Mouse (Mus musculus) limb, embryonic 15.5 days (tissue): ENCODE results near the gene Acsl1. TPM values are rescaled to one million over a fixed set of nuclear protein-coding genes. Genes with fewer than 3 reads are reported as not detected.
A peak's percentile ranks its signal among the peaks of the same experiment; 100 is the strongest.

ENCODE experiments used
- ATAC-seq: fragments of 200-750 bp; cut with Nextera tagmentation; 2 replicates; pipeline ENCODE4 v1.8.0; 2017; ENCODE audit warnings: low read depth, moderate TSS enrichment; ENCODE audit not compliant: insufficient number of reproducible peaks, low FRiP score, low TSS enrichment
- H3K27ac ChIP-seq: fragments of 300-500 bp; sonication (generic); 2 replicates; pipeline ENCODE4 v1.5.1; 2015; ENCODE audit warnings: moderate library complexity, mild to moderate bottlenecking, inconsistent platforms
- H3K27me3 ChIP-seq: fragments of 300-500 bp; sonication (generic); 2 replicates; pipeline ENCODE4 v1.6.1; 2015; ENCODE audit warnings: inconsistent platforms
- H3K36me3 ChIP-seq: fragments of 300-500 bp; sonication (generic); 2 replicates; pipeline ENCODE4 v1.6.1; 2015; ENCODE audit warnings: inconsistent platforms
- H3K4me1 ChIP-seq: fragments of 300-500 bp; sonication (generic); 2 replicates; pipeline ENCODE4 v1.6.1; 2015; ENCODE audit warnings: inconsistent platforms
- H3K4me2 ChIP-seq: fragments of 300-500 bp; sonication (generic); 2 replicates; pipeline ENCODE4 v1.6.1; 2015; ENCODE audit warnings: mild to moderate bottlenecking, inconsistent platforms
- H3K4me3 ChIP-seq: fragments of 300-500 bp; sonication (generic); 2 replicates; pipeline ENCODE4 v1.5.1; 2015; ENCODE audit warnings: mild to moderate bottlenecking, inconsistent platforms
- H3K9ac ChIP-seq: fragments of 300-500 bp; sonication (generic); 2 replicates; pipeline ENCODE4 v1.6.1; 2015; ENCODE audit warnings: inconsistent platforms
- H3K9me3 ChIP-seq: fragments of 300-500 bp; sonication (generic); 2 replicates; pipeline ENCODE4 v1.6.1; 2016; ENCODE audit warnings: inconsistent platforms
- WGBS: fragments of 180-500 bp; shearing (Covaris S2); methylation state at CpG from one replicate; pipeline ENCODE4 v1.1.7; 2015; 5-methylcytosine and 5-hydroxymethylcytosine counted together
- polyA plus RNA-seq: library from polyadenylated mRNA; unstranded; fragments of >200 nt; fragmentation: Nextera tagmentation; extraction: Ambion mirVana; gene quantifications from 2 replicates; pipeline ENCODE4 v1.2.1, GENCODE M21; 2015

Acsl1 gene
- polyA plus RNA-seq, 1 experiment from 2014 or later = 50.3 TPM

DNA sequence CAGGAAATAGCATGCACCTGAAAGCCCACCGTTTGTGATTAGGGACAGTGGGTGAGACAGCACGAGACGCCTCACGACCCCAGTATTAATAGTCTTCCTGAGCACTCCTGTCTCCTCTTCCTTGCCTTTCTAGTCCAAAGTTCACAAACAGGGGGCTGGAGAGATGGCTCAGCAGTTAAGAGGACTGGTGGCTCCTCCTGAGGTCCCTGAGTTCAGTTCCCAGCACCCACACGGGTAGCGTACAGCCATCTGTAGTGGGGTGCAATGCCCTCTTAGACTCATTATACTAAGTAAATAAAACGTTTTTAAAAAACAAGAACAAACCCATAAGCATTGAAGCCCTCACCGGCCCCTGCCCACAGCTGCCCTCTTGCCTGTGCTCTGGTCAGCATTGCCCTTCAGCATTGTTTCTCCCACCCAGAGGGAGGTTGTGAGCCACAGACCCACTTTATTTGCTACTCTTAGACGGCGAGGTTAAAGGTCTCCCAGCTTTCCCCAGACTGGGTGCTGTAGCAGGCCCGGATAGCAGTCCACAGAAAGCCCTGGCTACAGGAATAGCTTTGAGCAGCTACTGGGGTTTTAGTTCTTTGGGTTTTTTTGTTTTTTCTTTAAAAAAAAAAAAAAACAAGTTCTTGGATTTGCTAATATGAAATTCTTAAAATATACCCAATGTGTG is 22.8 kb downstream of the Acsl1 start:
- H3K4me1 ChIP-seq = peaks cover 6% of the 10 kb centered on the region; the same call in 1 of the 2 replicates
- no peak overlapping the region for H3K4me3 ChIP-seq
- H3K27me3 ChIP-seq = no peaks in the 10 kb centered on the region
- no peak overlapping the region for H3K27ac ChIP-seq
- no peak for ATAC-seq
- H3K4me2 ChIP-seq = no peak overlapping the region
- H3K9ac ChIP-seq = no peak overlapping the region
- H3K9me3 ChIP-seq = no peaks in the 10 kb centered on the region
- 85% methylated on average over 11 of the region's 11 CpGs for WGBS
- no peaks in the 10 kb centered on the region for H3K36me3 ChIP-seq

DNA sequence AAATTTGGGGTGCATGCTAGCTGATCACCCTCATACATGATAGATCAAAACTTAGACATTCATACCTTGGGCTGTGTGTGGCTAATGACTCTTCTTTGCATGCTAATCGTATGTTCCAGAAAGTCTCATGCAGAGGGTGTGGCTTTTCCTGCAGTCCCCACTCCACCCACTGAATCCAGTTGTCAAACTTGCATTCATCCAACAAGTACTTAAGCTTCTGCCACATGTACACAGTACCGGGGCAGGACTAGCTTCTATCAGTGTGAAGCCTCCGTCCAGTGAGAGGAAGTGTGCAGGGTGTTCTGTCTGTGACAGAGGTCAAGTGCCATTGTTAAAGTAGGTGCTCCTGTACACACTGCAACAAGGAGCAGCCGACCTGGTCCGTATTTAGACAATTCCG is 26.0 kb downstream of the Acsl1 start:
- H3K9me3 ChIP-seq = no peaks in the 10 kb centered on the region
- H3K4me1 ChIP-seq = 0 out of 2 replicates have a peak, but pooled peaks cover 3% of the 10 kb centered on the region
- H3K36me3 ChIP-seq = no peaks in the 10 kb centered on the region
- no peak overlapping the region for H3K4me3 ChIP-seq
- H3K27me3 ChIP-seq = no peaks in the 10 kb centered on the region
- H3K9ac ChIP-seq = no peak overlapping the region
- H3K27ac ChIP-seq = no peak overlapping the region
- no peak for ATAC-seq
- WGBS = 78% methylated on average over 6 of the region's 6 CpGs
- H3K4me2 ChIP-seq = no peak overlapping the region

DNA sequence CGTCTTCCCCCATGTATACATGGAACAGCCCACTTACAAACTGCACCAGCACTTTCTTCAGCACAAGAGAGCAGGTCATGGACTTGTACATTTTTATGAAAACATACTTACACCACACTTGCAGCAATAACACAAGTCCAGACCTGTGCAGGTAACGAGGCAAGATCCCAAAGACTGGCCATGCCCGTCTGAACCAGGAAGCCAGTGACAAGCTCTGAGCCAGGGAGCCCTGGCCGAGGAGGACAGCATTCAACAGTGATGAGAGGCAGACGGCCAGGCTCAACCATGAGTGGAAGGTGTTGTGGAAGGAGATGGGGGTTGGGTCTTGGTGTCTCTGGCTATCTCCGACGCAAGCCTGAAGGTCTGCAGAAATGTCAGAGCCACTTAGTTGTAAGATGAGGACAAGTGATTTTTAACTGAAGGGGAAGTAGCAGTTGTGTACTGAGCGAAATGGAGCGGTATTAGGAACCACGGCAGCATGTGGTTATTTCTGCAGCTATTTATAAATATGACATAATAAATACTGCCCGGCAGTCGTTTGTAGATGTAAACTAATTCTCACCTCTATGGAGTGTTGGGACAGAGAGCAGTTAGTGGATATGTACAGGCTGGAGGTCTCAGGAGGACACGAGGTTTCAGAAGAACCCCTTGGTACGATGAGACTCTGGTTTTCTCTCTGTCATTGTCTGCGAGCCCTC is 26.6 kb downstream of the Acsl1 start:
- H3K36me3 ChIP-seq = no peaks in the 10 kb centered on the region
- no peaks in the 10 kb centered on the region for H3K9me3 ChIP-seq
- no peak overlapping the region for H3K4me2 ChIP-seq
- WGBS = 64% methylated on average over 15 of the region's 15 CpGs
- no peak for ATAC-seq
- 0 out of 2 replicates have a peak, but pooled peaks cover 3% of the 10 kb centered on the region for H3K4me1 ChIP-seq
- no peaks in the 10 kb centered on the region for H3K27me3 ChIP-seq
- H3K9ac ChIP-seq = no peak overlapping the region
- H3K27ac ChIP-seq = no peak overlapping the region
- H3K4me3 ChIP-seq = no peak overlapping the region

DNA sequence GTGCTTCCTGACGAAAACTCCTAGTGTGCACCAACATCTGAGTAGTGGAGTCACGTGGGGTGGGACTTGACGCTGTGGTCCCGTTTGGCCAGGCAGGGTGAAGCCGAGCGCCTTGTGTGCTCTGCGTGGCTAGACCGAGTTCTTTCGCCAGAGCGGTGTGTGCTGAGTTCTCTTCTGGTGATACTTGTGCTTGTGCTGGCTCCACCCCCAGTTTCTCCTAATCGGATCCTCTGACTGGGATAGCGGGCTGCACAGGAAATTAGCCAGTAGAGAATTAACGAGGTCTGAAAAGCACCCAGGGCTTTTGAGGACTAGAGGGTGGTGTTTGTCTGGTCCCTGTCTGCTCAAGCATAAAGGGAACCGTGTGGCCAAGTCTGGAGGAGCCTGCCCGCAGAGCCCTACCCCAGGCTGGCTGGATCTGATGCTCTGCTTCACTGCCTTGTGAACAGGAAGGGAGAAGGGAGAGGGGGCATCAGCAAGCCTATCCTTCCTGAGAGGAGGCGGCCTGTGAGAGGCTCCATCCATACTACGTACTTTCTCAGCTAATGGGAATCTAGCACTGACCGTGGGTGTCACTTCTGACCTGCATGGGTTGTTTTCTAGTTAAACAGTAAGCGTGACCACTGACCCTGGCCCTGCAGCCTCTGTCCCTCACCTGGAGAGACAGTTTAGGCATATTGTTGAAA is 28.7 kb downstream of the Acsl1 start:
- no peak for ATAC-seq
- H3K27me3 ChIP-seq = no peaks in the 10 kb centered on the region
- no peaks in the 10 kb centered on the region for H3K9me3 ChIP-seq
- no peak overlapping the region for H3K4me3 ChIP-seq
- H3K36me3 ChIP-seq = no peaks in the 10 kb centered on the region
- H3K9ac ChIP-seq = no peak overlapping the region
- H3K4me2 ChIP-seq = no peak overlapping the region
- peaks cover 8% of the 10 kb centered on the region; the same call in 1 of the 2 replicates for H3K4me1 ChIP-seq
- H3K27ac ChIP-seq = no peak overlapping the region
- WGBS = 41% methylated on average over 19 of the region's 19 CpGs

DNA sequence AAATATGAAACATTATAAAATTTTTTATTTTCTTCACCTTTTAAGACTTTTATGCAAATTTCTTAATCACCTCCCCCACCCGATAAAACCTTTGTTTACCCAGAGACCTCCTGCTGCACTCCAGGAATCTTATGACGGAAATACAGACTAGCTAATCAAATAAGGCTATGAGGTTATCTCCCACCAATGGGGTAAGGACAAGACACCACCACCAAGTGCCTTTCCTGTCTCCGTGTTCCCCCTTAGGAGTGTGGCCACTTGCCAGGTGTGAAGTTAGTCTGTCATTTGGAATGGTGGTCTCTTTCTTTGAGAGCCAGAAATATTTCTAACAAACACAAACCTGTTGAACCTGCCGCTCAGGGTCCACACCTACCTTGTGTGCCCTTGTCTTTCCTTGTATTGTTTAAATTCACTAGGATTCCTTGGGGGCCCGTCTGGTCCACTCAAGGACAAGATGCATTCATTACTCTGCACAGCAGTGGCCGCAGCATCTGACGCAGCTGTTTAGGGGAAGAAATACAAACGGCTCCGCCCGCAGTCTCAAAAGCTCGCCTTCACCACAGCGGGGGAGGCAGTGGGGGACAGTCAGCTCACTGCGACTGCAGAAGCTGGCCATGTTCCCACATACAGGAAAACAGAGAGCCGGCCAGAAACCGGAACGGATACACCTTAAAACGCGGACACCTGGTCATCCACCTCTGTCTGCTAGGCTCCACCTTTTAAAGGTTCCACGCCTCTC is 31.7 kb downstream of the Acsl1 start:
- peak overlapping the region; percentile 27 for H3K4me3 ChIP-seq
- H3K9ac ChIP-seq = no peak overlapping the region
- H3K4me1 ChIP-seq = peaks cover 8% of the 10 kb centered on the region; the same call in 1 of the 2 replicates
- no peaks in the 10 kb centered on the region for H3K9me3 ChIP-seq
- H3K27me3 ChIP-seq = no peaks in the 10 kb centered on the region
- 26% methylated on average over 19 of the region's 19 CpGs for WGBS
- H3K36me3 ChIP-seq = 0 out of 2 replicates have a peak, but pooled peaks cover 3% of the 10 kb centered on the region
- ATAC-seq = no peak
- H3K4me2 ChIP-seq = peak overlapping the region; percentile 38
- no peak overlapping the region for H3K27ac ChIP-seq

DNA sequence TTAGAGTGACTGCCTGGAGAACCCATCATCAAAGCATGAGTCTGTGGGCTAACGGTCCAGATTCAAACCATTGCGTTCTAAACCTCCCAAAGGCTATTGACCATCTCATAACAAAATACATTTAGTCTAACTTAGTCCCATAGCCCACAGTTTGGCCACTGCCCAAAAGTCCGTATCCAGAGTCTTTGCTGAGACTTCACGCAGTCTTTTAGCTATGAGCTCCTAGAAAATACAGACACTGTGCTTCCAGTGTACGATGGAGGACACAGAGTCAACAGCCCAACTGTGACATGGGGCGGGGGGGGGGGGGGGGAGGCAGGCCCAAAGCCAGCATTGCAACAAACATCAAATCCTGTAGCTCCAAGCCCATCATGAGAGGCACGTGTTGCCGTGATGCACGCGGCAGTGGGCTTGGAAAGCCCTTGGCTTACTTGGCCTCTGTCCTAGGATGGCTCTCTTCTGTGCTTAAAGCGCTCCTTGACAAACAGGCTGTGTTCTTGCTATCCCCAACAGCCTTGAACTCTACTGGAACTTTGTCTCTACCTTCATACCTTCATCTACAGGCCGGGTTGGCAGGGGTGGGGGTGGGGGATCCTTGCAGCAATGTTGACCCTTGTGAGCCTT is 32.3 kb downstream of the Acsl1 start:
- Histone ChIP-seq H3K9ac (no peak overlapping the region), H3K27ac (no peak overlapping the region), H3K4me1 (peaks cover 8% of the 10 kb centered on the region; the same call in 1 of the 2 replicates), H3K27me3 (no peaks in the 10 kb centered on the region), H3K4me2 (peak overlapping the region; percentile 38), H3K36me3 (0 out of 2 replicates have a peak, but pooled peaks cover 3% of the 10 kb centered on the region), H3K9me3 (no peaks in the 10 kb centered on the region), H3K4me3 (peak overlapping the region; percentile 27)
- WGBS = 78% methylated on average over 11 of the region's 12 CpGs
- ATAC-seq = no peak

DNA sequence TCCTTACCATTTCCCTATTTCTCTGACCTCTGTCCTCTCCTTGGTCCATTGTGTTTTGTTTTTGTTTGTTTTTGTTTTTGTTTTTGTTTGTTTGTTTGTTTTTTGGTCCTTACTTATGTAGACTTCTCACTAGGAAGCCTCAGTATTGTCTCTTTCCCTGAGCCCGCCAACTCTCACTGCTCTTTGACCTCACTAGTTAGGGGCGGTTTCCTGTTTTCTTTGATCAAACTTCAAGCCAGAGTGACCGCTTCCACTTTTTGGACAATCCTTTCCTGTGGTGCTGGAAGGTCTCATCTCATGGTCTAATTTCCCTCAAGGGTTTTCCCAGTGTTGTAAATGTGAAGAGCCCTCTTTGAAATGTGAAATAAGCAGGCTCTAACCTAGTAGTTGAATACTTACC is 33.4 kb downstream of the Acsl1 start:
- no peak overlapping the region for H3K9ac ChIP-seq
- H3K4me1 ChIP-seq = peaks cover 12% of the 10 kb centered on the region; the same call in 1 of the 2 replicates
- WGBS = 74% methylated on average over 3 of the region's 3 CpGs
- H3K36me3 ChIP-seq = 0 out of 2 replicates have a peak, but pooled peaks cover 3% of the 10 kb centered on the region
- ATAC-seq = no peak
- H3K27me3 ChIP-seq = no peaks in the 10 kb centered on the region
- no peak overlapping the region for H3K4me3 ChIP-seq
- H3K4me2 ChIP-seq = no peak overlapping the region
- H3K27ac ChIP-seq = no peak overlapping the region
- no peaks in the 10 kb centered on the region for H3K9me3 ChIP-seq

DNA sequence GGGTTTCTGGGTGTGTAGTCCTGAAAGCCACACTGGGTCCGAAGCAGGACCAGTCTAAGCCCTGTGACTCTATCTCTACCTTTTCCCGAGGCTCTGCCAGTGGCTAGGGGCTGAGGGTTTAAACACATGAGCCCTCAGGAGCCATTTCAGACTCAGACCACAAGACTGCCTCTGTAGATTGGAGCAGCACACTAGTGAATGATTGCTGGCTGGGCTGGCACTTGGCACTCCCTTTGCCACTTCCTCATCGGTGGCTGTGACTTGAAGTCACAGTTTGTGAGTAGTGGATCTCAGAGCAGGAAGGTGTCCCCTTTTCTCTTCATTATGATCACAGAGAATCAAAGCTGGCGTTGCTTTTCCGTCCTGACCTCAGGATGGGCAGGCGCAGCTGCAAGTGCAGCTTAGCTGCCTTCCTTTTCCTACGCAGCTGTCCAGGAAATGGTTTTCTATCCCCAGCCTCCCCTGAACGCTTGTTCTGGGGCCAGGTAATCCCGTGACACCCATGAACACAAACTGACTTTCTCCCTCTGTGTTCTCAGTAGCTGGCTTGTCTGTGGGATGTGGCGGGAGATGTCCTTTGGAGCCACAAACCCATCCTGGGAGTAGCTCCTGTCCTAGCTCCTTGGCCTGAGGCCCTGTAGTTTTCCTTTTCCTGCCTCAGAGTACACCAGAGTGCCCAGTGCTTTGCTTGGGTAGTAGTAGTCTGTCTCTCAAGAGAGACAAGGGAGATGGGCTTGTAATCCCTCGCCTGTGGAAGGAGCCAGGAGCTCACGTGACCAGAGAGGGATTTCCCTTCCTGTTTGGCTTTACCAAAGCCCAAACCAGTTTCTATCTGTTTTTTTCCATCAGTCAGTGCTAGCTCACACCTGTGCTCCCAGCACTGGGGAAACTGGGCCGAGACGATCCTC is 37.9 kb downstream of the Acsl1 start:
- H3K27ac ChIP-seq = 0 out of 2 replicates have a peak overlapping the region, but pooled peaks have one; percentile 33
- no peak for ATAC-seq
- H3K9ac ChIP-seq = no peak overlapping the region
- no peaks in the 10 kb centered on the region for H3K9me3 ChIP-seq
- peaks cover 4% of the 10 kb centered on the region; the same call in 1 of the 2 replicates for H3K4me1 ChIP-seq
- H3K27me3 ChIP-seq = no peaks in the 10 kb centered on the region
- H3K36me3 ChIP-seq = peaks cover 6% of the 10 kb centered on the region; the same call in 1 of the 2 replicates
- H3K4me2 ChIP-seq = no peak overlapping the region
- no peak overlapping the region for H3K4me3 ChIP-seq
- WGBS = 63% methylated on average over 14 of the region's 14 CpGs

DNA sequence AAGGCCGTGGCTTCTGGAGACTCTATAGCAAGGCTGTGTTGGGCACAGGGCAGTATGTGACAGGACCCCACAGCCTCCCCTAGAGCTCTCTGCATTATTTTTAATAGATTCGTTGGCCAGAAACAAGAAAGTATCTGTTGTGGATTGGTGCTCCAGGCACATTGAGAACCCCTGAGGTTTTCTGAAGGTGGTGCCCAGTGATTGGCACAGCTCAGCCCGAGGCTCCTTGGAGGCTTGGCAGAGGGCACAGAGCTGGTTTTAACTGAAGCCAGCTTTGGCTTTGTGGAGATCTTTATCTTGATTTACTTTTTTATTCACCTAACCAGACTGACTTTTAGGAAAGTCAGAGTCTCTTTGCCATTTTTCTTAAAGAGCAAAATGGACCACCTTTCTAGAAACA is 38.6 kb downstream of the Acsl1 start:
- no peaks in the 10 kb centered on the region for H3K9me3 ChIP-seq
- no peaks in the 10 kb centered on the region for H3K27me3 ChIP-seq
- H3K4me2 ChIP-seq = no peak overlapping the region
- no peak for ATAC-seq
- no peak overlapping the region for H3K27ac ChIP-seq
- H3K4me1 ChIP-seq = peaks cover 4% of the 10 kb centered on the region; the same call in 1 of the 2 replicates
- no peak overlapping the region for H3K4me3 ChIP-seq
- WGBS = 58% methylated on average over 3 of the region's 3 CpGs
- H3K36me3 ChIP-seq = peaks cover 6% of the 10 kb centered on the region; the same call in 1 of the 2 replicates
- no peak overlapping the region for H3K9ac ChIP-seq

DNA sequence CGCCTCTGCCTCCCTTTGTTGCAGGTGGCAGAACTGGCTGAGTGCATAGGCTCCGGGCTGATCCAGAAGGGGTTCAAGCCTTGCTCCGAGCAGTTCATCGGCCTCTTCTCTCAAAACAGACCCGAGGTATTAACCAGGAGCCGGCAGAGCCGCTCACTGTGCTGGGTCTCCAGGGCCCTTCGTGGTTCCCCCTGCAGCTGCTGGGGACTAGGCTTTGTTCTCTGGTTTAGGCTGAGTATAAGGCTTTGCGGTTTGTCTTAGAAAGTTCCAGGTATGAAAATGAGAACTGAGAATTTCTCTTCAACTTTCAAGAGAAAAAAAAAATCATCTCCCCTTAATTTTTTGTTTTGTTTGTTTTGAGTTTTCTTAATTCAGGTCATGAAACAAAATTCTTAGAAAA is 40.5 kb downstream of the Acsl1 start:
- ATAC-seq = no peak
- peaks cover 4% of the 10 kb centered on the region; the same call in 1 of the 2 replicates for H3K4me1 ChIP-seq
- no peak overlapping the region for H3K27ac ChIP-seq
- H3K27me3 ChIP-seq = no peaks in the 10 kb centered on the region
- no peaks in the 10 kb centered on the region for H3K9me3 ChIP-seq
- no peak overlapping the region for H3K4me2 ChIP-seq
- H3K36me3 ChIP-seq = peaks cover 6% of the 10 kb centered on the region; the same call in 1 of the 2 replicates
- WGBS = 73% methylated on average over 9 of the region's 9 CpGs
- H3K9ac ChIP-seq = no peak overlapping the region
- no peak overlapping the region for H3K4me3 ChIP-seq
